Mouse (Mus musculus): ENCODE results near the gene Sertad1. TPM values are rescaled to one million over a fixed set of nuclear protein-coding genes. Genes with fewer than 3 reads are reported as not detected.

The Sertad1 gene
- 17.0 and 18.4 TPM in 2 replicates for polyA plus RNA-seq (2014; fragmentation: Nextera tagmentation; extraction: Ambion mirVana)

DNA sequence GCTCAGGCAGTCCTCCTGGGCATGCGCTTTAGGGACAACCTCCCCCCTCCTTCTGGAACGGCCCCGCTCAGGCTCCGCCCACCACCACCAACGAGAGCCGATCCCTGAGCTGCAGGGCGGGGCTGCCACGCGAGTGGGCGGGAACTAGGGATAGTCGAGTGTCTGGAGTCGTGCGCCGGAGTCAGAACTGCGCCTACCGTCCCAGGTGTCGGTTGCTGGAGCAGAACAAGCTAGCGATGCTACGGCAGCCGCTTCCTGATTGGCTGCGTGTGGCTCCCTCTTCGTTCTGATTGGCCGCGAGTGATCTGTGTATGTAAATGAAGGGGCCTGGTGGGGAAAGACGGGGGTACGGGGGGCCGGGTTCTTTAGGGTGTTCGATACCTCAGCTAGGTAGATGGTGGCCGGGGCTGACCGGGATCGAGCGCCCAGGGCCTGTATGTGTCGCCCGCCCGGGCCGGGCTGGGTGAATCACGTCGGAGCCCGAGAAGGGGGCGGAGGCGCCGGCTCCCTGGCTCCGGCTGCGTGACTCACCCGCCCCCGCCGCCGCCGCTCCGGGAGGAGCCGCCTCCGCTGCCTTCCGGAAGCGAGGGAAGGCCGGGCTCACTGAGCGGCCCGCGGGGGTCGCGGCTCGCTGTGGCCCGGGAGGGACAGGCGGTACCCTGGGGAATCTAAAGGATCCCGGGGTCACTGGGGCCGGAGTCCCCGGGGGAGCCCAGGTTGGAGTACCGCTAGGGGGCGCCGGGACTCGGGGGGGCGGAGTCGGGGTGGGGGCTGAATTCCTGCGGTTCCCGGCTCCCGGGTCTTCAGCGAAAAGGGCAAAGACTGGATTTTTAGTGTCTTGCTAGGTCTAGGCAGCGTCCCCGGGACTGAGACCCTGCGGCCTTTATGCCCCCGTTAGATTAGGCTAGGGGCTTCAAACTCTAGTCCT is at the start of gene Sertad1:
Sertad1 (plus strand) TSS at position 141 of the 928 bp plus-strand sequence.
- ATAC-seq (ENCODE audit: insufficient read depth, low FRiP score, low TSS enrichment): peak; percentile 96
- peak; percentile 100 for DNase-seq (ENCODE audit: low spot score)
- Histone ChIP-seq H3K27me3 (ENCODE audit: control insufficient read depth, insufficient read depth, low read length) (no peaks in the 10 kb centered on the region), H3K9me3 (ENCODE audit: control insufficient read depth, low read length) (no peaks in the 10 kb centered on the region), H3K4me3 (ENCODE audit: low read depth, low read length) (peak within 1 kb of the TSS; percentile 66), H3K27ac (ENCODE audit: low read depth, low read length) (peak within 1 kb of the TSS; percentile 71), H3K36me3 (ENCODE audit: control insufficient read depth, insufficient read depth, low read length) (no peaks in the 10 kb centered on the region), H3K4me1 (ENCODE audit: control insufficient read depth, insufficient read depth, low read length) (peaks cover 4% of the 10 kb centered on the region; the same call in 1 of the 2 replicates), H3K9ac (ENCODE audit: low read length) (peak within 1 kb of the TSS; percentile 74), H3K4me2 (ENCODE audit: low read depth) (peak within 1 kb of the TSS; percentile 41)
- WGBS: under 1% methylated on average over 78 of the region's 80 CpGs

DNA sequence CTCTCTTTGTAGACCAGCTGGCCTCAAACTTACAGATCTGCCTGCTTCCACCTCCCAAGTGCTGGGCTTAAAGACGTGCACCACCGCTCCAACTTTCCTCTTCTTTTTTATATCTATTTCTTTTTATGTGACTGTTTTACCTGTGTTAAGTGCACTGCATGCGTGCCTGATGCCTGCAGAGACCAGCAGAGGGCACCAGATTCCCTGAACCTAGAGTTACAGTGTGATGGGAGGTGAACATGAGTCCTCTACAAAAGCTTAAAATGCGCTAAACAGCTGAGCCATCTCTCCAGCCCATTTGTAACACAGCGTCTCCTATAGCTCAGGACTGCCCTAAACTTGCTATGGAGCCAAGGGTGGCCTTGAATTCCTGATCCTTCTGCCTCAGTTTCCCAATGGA is 49.2 kb upstream of the Sertad1 start:
- Histone ChIP-seq H3K4me1 (ENCODE audit: control insufficient read depth, insufficient read depth, low read length) (no peaks in the 10 kb centered on the region), H3K9ac (ENCODE audit: low read length) (no peak overlapping the region), H3K27me3 (ENCODE audit: control insufficient read depth, insufficient read depth, low read length) (peaks cover 5% of the 10 kb centered on the region; the same call in 1 of the 2 replicates), H3K9me3 (ENCODE audit: control insufficient read depth, low read length) (peaks cover 2% of the 10 kb centered on the region; the same call in 1 of the 2 replicates), H3K4me3 (ENCODE audit: low read depth, low read length) (no peak overlapping the region), H3K36me3 (ENCODE audit: control insufficient read depth, insufficient read depth, low read length) (no peaks in the 10 kb centered on the region), H3K27ac (ENCODE audit: low read depth, low read length) (no peak overlapping the region), H3K4me2 (ENCODE audit: low read depth) (no peak overlapping the region)
- 70% methylated on average over 5 of the region's 5 CpGs for WGBS
- ATAC-seq (ENCODE audit: insufficient read depth, low FRiP score, low TSS enrichment): no peak
- DNase-seq (ENCODE audit: low spot score): no peak

- H3K36me3 ChIP-seq (ENCODE audit: control insufficient read depth, insufficient read depth, low read length): no peaks in the 10 kb centered on the region
- ATAC-seq (ENCODE audit: insufficient read depth, low FRiP score, low TSS enrichment): no peak
- 76% methylated on average over 4 of the region's 4 CpGs for whole genome bisulfite sequencing
Measured at GRCm38 (mm10) chr7:27440014-27440413, 46.7 kb upstream of the Sertad1 start.

DNA sequence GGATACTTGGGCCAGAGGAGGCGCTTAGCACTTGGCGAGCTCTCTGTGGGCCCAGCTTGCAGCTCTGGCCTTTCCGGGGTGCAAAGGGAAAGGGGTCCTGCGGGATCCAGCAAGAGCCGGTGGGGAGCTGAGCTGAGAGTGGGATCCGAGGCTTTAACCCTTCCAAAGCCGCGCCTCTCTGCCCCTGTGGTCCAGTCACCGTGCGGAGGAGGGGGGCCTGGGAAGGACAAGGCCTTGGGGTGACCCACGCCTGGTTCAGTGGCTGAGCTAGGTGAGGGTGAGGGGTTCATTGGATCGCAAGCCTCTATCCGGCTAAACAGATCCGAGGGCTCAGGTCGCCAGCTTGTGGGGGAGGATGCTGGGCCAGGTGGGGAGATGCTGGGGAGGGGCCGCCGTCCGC is 40.7 kb upstream of the Sertad1 start:
- DNase-seq (ENCODE audit: low spot score) (no peak), ATAC-seq (ENCODE audit: insufficient read depth, low FRiP score, low TSS enrichment) (no peak)
- WGBS: 2% methylated on average over 15 of the region's 18 CpGs
- H3K4me2 ChIP-seq (ENCODE audit: low read depth): peak overlapping the region; percentile 88
- H3K9me3 ChIP-seq (ENCODE audit: control insufficient read depth, low read length): no peaks in the 10 kb centered on the region
- H3K27ac ChIP-seq (ENCODE audit: low read depth, low read length): no peak overlapping the region
- peaks cover 5% of the 10 kb centered on the region; the same call in 1 of the 2 replicates for H3K4me1 ChIP-seq (ENCODE audit: control insufficient read depth, insufficient read depth, low read length)
- peak overlapping the region; percentile 46 for H3K4me3 ChIP-seq (ENCODE audit: low read depth, low read length)
- peaks cover 27% of the 10 kb centered on the region for H3K27me3 ChIP-seq (ENCODE audit: control insufficient read depth, insufficient read depth, low read length)
- H3K36me3 ChIP-seq (ENCODE audit: control insufficient read depth, insufficient read depth, low read length): no peaks in the 10 kb centered on the region
- peak overlapping the region; percentile 59 for H3K9ac ChIP-seq (ENCODE audit: low read length)

More at GRCm38 (mm10) chr7:27440014-27440413, 46.7 kb upstream of the Sertad1 start:
- H3K4me2 ChIP-seq (ENCODE audit: low read depth): no peak overlapping the region
- peaks cover 2% of the 10 kb centered on the region; the same call in 1 of the 2 replicates for H3K9me3 ChIP-seq (ENCODE audit: control insufficient read depth, low read length)
- DNase-seq (ENCODE audit: low spot score): no peak
- no peaks in the 10 kb centered on the region for H3K4me1 ChIP-seq (ENCODE audit: control insufficient read depth, insufficient read depth, low read length)
- H3K9ac ChIP-seq (ENCODE audit: low read length): no peak overlapping the region
- H3K27ac ChIP-seq (ENCODE audit: low read depth, low read length): no peak overlapping the region
- no peak overlapping the region for H3K4me3 ChIP-seq (ENCODE audit: low read depth, low read length)
- H3K27me3 ChIP-seq (ENCODE audit: control insufficient read depth, insufficient read depth, low read length): peaks cover 6% of the 10 kb centered on the region; the same call in 1 of the 2 replicates

GRCm38 (mm10) chr7:27446521-27447418 is 39.9 kb upstream of the Sertad1 start:
- H3K27me3 ChIP-seq (ENCODE audit: control insufficient read depth, insufficient read depth, low read length): peaks cover 27% of the 10 kb centered on the region
- H3K9me3 ChIP-seq (ENCODE audit: control insufficient read depth, low read length): no peaks in the 10 kb centered on the region
- WGBS: 14% methylated on average over 23 of the region's 53 CpGs
- no peaks in the 10 kb centered on the region for H3K36me3 ChIP-seq (ENCODE audit: control insufficient read depth, insufficient read depth, low read length)
- peak; percentile 49 for ATAC-seq (ENCODE audit: insufficient read depth, low FRiP score, low TSS enrichment)
- DNase-seq (ENCODE audit: low spot score): no peak
- peak overlapping the region; percentile 46 for H3K4me3 ChIP-seq (ENCODE audit: low read depth, low read length)
- H3K4me1 ChIP-seq (ENCODE audit: control insufficient read depth, insufficient read depth, low read length): peaks cover 5% of the 10 kb centered on the region; the same call in 1 of the 2 replicates
- H3K27ac ChIP-seq (ENCODE audit: low read depth, low read length): no peak overlapping the region
- peak overlapping the region; percentile 59 for H3K9ac ChIP-seq (ENCODE audit: low read length)
- peak overlapping the region; percentile 88 for H3K4me2 ChIP-seq (ENCODE audit: low read depth)

DNA sequence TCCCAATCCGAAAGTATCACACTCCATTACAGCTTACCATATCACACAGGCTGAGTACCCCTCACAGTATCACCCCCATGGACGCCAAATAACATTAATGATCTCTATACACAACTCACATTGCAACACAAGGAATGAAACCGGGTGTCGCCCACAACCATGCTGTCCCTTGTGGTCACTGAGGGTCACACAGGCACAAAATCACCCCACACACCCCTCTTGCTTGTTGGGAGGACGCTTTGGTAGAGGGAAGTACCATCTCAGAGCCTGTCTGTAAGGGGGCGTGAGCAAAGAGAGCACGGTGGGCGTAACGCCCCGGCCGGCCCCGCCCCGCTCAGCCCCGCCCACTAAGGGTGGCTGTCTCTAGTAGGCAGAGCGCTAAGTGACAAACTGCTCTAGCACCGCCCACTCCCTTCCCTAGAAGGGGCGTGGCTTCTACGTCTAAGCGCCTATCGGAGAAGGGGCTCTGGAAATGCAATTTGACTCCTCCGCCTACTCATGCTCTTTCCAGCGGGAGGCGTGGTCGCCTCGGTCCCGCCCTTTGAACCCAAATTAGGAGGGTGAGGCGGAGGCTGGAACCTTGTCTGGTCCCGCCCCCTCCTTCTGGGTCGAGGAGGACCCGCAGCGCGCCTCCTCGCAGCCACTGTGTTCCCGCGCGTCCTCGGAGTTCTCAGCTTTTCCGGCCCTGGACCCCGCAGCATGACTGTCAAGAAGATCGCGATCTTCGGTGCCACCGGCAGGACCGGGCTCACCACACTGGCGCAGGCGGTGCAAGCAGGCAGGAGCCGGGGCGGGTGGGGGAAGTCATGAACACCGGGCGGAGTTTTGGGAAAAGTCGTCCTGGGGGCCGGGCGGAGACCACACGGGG is 39.1 kb upstream of the Sertad1 start, which contains the start of the genes Sptbn4 and Blvrb:
Sptbn4 (minus strand) TSS at position 268 of the 868 bp plus-strand sequence.
Blvrb (plus strand) TSS at position 560 of the 868 bp plus-strand sequence.
- WGBS: 1% methylated on average over 54 of the region's 54 CpGs
- DNase-seq (ENCODE audit: low spot score): peak; percentile 98
- H3K36me3 ChIP-seq (ENCODE audit: control insufficient read depth, insufficient read depth, low read length): no peaks in the 10 kb centered on the region
- peak within 1 kb of the TSS; percentile 46 for H3K4me3 ChIP-seq (ENCODE audit: low read depth, low read length)
- ATAC-seq (ENCODE audit: insufficient read depth, low FRiP score, low TSS enrichment): peak; percentile 94
- no peaks in the 10 kb centered on the region for H3K9me3 ChIP-seq (ENCODE audit: control insufficient read depth, low read length)
- H3K4me1 ChIP-seq (ENCODE audit: control insufficient read depth, insufficient read depth, low read length): peaks cover 5% of the 10 kb centered on the region; the same call in 1 of the 2 replicates
- peak within 1 kb of the TSS; percentile 59 for H3K9ac ChIP-seq (ENCODE audit: low read length)
- no peak within 1 kb of the TSS for H3K27ac ChIP-seq (ENCODE audit: low read depth, low read length)
- H3K27me3 ChIP-seq (ENCODE audit: control insufficient read depth, insufficient read depth, low read length): peaks cover 27% of the 10 kb centered on the region
- peak within 1 kb of the TSS; percentile 88 for H3K4me2 ChIP-seq (ENCODE audit: low read depth)

- peak overlapping the region; percentile 67 for H3K4me2 ChIP-seq (ENCODE audit: low read depth)
- peak overlapping the region; percentile 38 for H3K4me3 ChIP-seq (ENCODE audit: low read depth, low read length)
- WGBS: 62% methylated on average over 15 of the region's 15 CpGs
- no peak overlapping the region for H3K27ac ChIP-seq (ENCODE audit: low read depth, low read length)
- no peaks in the 10 kb centered on the region for H3K9me3 ChIP-seq (ENCODE audit: control insufficient read depth, low read length)
- H3K27me3 ChIP-seq (ENCODE audit: control insufficient read depth, insufficient read depth, low read length): peaks cover 27% of the 10 kb centered on the region
- H3K4me1 ChIP-seq (ENCODE audit: control insufficient read depth, insufficient read depth, low read length): peaks cover 5% of the 10 kb centered on the region; the same call in 1 of the 2 replicates
- H3K9ac ChIP-seq (ENCODE audit: low read length): no peak overlapping the region
- no peaks in the 10 kb centered on the region for H3K36me3 ChIP-seq (ENCODE audit: control insufficient read depth, insufficient read depth, low read length)
- no peak for ATAC-seq (ENCODE audit: insufficient read depth, low FRiP score, low TSS enrichment)
- no peak for DNase-seq (ENCODE audit: low spot score)
Measured at GRCm38 (mm10) chr7:27448421-27449206, 38.1 kb upstream of the Sertad1 start.

Data from neural tube, embryonic 11.5 days (tissue).